Mouse (Mus musculus) neural tube, embryonic 13.5 days (tissue): ENCODE measurements around the gene Tmco3. TPM values are rescaled to one million over a fixed set of nuclear protein-coding genes. Genes with fewer than 3 reads are reported as not detected.
A peak's percentile ranks its signal among the peaks of the same experiment; 100 is the strongest.

Experiments used
- ATAC-seq: fragments of 200-750 bp; cut with Nextera tagmentation; 2 replicates; pipeline ENCODE4 v1.8.0; 2017; ENCODE audit warnings: low read depth, mild to moderate bottlenecking, moderate TSS enrichment, moderate library complexity
- H3K27ac ChIP-seq: fragments of 300-500 bp; sonication (generic); replicated peaks from 2 replicates; pipeline ENCODE4 v1.5.1; 2015; ENCODE audit warnings: moderate library complexity, mild to moderate bottlenecking, inconsistent platforms
- H3K27me3 ChIP-seq: fragments of 300-500 bp; sonication (generic); 2 replicates; pipeline ENCODE4 v1.6.1; 2015; ENCODE audit warnings: mild to moderate bottlenecking, inconsistent platforms
- H3K36me3 ChIP-seq: fragments of 300-500 bp; sonication (generic); 2 replicates; pipeline ENCODE4 v1.6.1; 2015; ENCODE audit warnings: mild to moderate bottlenecking, inconsistent platforms
- H3K4me1 ChIP-seq: fragments of 300-500 bp; sonication (generic); replicated peaks from 2 replicates; pipeline ENCODE4 v1.6.1; 2015; ENCODE audit warnings: inconsistent platforms
- H3K4me2 ChIP-seq: fragments of 300-500 bp; sonication (generic); 2 replicates; pipeline ENCODE4 v1.6.1; 2015; ENCODE audit warnings: inconsistent platforms, mild to moderate bottlenecking, moderate library complexity
- H3K4me3 ChIP-seq: fragments of 300-500 bp; sonication (generic); 2 replicates; pipeline ENCODE4 v1.5.1; 2015; ENCODE audit warnings: mild to moderate bottlenecking, inconsistent platforms
- H3K9ac ChIP-seq: fragments of 300-500 bp; sonication (generic); 2 replicates; pipeline ENCODE4 v1.6.1; 2015; ENCODE audit warnings: moderate library complexity, mild to moderate bottlenecking, inconsistent platforms
- H3K9me3 ChIP-seq: fragments of 300-500 bp; sonication (generic); 2 replicates; pipeline ENCODE4 v1.6.1; 2016; ENCODE audit warnings: inconsistent platforms
- WGBS: fragments of 180-500 bp; shearing (Covaris S2); methylation state at CpG from one replicate; pipeline ENCODE4 v1.1.7; 2015; 5-methylcytosine and 5-hydroxymethylcytosine counted together
- polyA plus RNA-seq: library from polyadenylated mRNA; unstranded; fragments of >200 nt; fragmentation: Nextera tagmentation; extraction: Ambion mirVana; gene quantifications from 2 replicates; pipeline ENCODE4 v1.2.1, GENCODE M21; 2015

Gene Tmco3
- polyA plus RNA-seq: 45.9 and 49.2 TPM in 2 replicates

DNA sequence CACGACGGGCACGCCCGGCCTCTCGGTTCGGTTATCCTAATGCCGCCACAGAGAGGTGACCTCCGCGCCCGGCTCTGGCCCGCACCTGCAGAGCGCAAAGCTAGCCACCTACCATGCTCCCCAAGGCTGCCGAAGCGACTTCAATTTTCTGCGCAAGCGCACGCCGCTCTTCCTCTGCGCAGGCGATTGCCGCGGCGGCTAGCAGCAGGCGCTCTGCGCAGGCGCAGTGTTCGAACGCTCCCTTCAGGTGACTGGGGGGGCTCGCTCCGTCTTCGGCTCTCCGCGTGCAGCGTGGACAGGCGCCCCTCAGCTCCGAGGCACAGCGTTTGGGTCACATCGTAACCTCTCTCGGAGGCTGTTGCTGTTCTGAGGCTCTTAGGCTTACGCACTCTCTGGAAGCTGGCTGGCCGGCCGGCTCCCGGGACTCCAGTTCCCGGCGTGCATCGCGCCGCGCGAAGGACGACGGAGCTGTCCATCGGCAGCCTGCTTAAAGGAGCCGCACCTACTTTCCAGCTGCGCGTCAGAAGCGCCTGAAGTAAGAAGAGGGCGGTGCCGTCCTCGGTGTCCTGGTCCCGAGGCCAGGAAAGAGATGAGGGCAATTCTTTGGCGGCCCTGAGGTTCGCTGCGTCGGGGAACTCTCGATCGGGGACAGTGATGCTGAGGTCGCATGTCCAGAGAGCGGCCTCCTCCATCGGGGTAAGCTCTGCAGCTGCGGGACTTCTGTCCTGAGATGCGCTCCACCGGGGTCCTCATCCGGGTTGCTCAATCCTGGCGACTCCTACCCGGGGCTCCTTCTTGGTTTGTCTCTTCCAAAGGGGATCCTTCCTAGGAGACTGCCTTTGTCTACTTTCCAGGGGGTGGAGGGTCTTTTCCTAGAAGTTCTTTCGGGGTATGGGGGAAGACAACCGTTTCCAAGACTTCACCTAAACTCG, at the start of gene Tmco3, which contains the start of gene Dcun1d2:
TSS of gene Tmco3 (plus strand) at position 499 of the 932 bp plus-strand sequence.
TSS of gene Dcun1d2 (minus strand) at position 440 of the 932 bp plus-strand sequence.
- no peaks in the 10 kb centered on the region for H3K9me3 ChIP-seq
- H3K9ac ChIP-seq: peak within 1 kb of the TSS; percentile 88
- ATAC-seq: peak; percentile 97
- WGBS: under 1% methylated on average over 79 of the region's 79 CpGs
- H3K36me3 ChIP-seq: peaks cover 22% of the 10 kb centered on the region
- peaks cover 35% of the 10 kb centered on the region for H3K4me1 ChIP-seq
- H3K27me3 ChIP-seq: no peaks in the 10 kb centered on the region
- H3K4me3 ChIP-seq: peak within 1 kb of the TSS; percentile 83
- H3K4me2 ChIP-seq: peak within 1 kb of the TSS; percentile 96
- peak within 1 kb of the TSS; percentile 85 for H3K27ac ChIP-seq

GRCm38 (mm10) chr8:13240055-13240454, 47.9 kb upstream of the Tmco3 start:
- WGBS: 89% methylated on average over 9 of the region's 9 CpGs
- H3K27ac ChIP-seq: no peak overlapping the region

DNA sequence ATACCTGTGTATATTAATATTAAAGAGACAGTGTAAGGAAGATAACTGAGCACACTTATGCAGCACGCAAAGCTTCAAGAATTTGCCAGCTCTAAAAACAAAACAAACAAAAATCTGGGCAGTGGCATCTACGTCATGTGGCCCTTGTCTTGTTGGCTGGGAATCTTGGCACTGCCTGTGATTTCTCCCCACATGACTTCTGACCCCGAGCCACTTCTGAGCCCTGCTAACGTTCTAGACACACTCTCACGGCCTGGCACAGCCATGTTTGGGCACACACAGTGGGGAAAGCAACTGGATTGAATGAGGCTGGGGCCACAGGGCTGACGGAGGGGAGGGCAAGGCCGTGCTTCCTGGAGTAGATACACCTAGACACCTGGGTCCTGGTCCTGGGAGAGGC, 47.3 kb upstream of the Tmco3 start:
- 82% methylated on average over 7 of the region's 7 CpGs for WGBS

More at GRCm38 (mm10) chr8:13240055-13240454, 47.9 kb upstream of the Tmco3 start:
- Histone ChIP-seq H3K4me1 (no peaks in the 10 kb centered on the region), H3K36me3 (no peaks in the 10 kb centered on the region), H3K27me3 (no peaks in the 10 kb centered on the region), H3K9ac (no peak overlapping the region), H3K9me3 (no peaks in the 10 kb centered on the region), H3K4me3 (no peak overlapping the region), H3K4me2 (no peak overlapping the region)
- no peak for ATAC-seq

GRCm38 (mm10) chr8:13242985-13243870, 44.8 kb upstream of the Tmco3 start:
- H3K36me3 ChIP-seq: no peaks in the 10 kb centered on the region
- H3K4me3 ChIP-seq: no peak overlapping the region
- H3K4me2 ChIP-seq: no peak overlapping the region
- no peaks in the 10 kb centered on the region for H3K9me3 ChIP-seq
- no peak overlapping the region for H3K27ac ChIP-seq
- H3K9ac ChIP-seq: no peak overlapping the region
- ATAC-seq: no peak
- WGBS: 84% methylated on average over 10 of the region's 10 CpGs
- H3K27me3 ChIP-seq: no peaks in the 10 kb centered on the region
- H3K4me1 ChIP-seq: no peaks in the 10 kb centered on the region

More for the DNA sequence above, 47.3 kb upstream of the Tmco3 start:
- Histone ChIP-seq H3K27ac (no peak overlapping the region), H3K4me2 (no peak overlapping the region), H3K9me3 (no peaks in the 10 kb centered on the region), H3K9ac (no peak overlapping the region), H3K36me3 (no peaks in the 10 kb centered on the region), H3K4me1 (no peaks in the 10 kb centered on the region), H3K4me3 (no peak overlapping the region), H3K27me3 (no peaks in the 10 kb centered on the region)
- no peak for ATAC-seq

DNA sequence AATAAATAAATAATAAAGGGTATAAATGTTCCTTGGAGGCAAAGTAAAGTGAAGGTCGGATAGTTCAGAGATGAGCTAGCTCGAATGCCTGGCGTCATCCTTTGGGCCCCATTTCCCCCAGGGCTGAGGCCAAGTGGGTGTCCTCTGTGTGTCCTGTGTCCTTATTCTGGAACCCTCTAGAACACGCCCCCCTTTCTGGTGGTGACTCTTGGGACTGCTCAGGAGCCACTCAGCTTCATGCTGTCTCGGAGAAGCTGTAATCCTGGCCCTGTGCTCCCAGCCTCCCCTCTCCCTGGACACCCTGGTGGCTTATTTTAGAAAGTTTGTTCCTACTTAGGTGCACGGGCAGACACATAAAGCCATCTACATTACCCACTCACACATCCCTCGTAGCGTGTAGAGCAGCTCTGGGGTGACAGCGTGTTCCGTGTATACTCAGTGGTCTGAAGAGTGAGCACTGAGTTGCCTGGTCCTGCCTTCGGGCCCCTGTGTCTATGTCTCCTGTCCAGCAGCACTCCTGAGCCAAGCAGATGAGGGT, 43.6 kb upstream of the Tmco3 start:
- WGBS: 89% methylated on average over 11 of the region's 11 CpGs
- no peaks in the 10 kb centered on the region for H3K4me1 ChIP-seq
- no peak overlapping the region for H3K9ac ChIP-seq
- H3K9me3 ChIP-seq: no peaks in the 10 kb centered on the region
- H3K36me3 ChIP-seq: no peaks in the 10 kb centered on the region
- H3K27me3 ChIP-seq: no peaks in the 10 kb centered on the region
- no peak overlapping the region for H3K4me2 ChIP-seq
- no peak for ATAC-seq
- H3K27ac ChIP-seq: no peak overlapping the region
- no peak overlapping the region for H3K4me3 ChIP-seq

DNA sequence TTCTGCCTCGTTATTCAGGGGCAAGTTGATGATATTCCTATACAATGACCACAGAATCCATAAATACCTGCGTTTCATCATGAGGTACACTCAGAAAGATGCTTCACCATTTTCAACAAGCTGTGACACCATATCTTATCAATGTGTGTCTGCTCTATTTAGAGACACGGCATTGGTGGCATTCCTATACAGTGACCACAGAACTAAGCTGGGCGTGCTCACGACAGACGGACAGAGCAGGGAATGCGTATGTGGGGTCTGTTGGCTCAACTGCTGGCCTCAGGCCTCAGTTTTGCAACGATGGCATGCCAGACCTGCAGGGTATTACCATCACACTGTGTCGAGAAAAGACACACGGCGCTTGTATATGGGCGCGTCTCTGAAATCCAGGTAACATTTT, 35.2 kb upstream of the Tmco3 start:
- H3K27me3 ChIP-seq: no peaks in the 10 kb centered on the region
- no peak for ATAC-seq
- no peak overlapping the region for H3K9ac ChIP-seq
- H3K27ac ChIP-seq: no peak overlapping the region
- no peaks in the 10 kb centered on the region for H3K4me1 ChIP-seq
- no peak overlapping the region for H3K4me3 ChIP-seq
- no peaks in the 10 kb centered on the region for H3K9me3 ChIP-seq
- no peak overlapping the region for H3K4me2 ChIP-seq
- WGBS: 91% methylated on average over 13 of the region's 13 CpGs
- H3K36me3 ChIP-seq: peaks cover 28% of the 10 kb centered on the region

DNA sequence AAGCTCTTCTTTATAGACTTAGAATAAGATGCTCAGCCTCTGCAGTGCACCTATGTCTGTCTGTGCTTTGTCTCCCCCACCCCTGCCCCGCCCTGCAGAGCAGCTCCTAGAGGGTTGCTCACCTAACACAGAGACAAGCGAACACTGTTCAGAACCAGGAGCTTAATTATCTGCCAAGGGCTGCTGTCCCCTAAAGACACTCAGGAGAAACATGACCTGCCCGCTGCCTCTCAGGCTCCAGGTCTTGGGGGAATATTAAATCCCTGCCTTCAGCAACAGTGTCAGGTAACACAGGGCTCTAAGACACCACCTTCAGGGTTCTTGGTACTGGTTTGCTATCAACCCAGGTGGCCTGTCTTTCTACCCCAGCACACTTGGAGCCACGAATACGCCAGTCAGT, 34.6 kb upstream of the Tmco3 start:
- peaks cover 34% of the 10 kb centered on the region for H3K36me3 ChIP-seq
- ATAC-seq: no peak; the same call in 1 of the 2 replicates
- H3K9ac ChIP-seq: no peak overlapping the region
- WGBS: 79% methylated on average over 5 of the region's 5 CpGs
- no peak overlapping the region for H3K27ac ChIP-seq
- no peak overlapping the region for H3K4me3 ChIP-seq
- no peaks in the 10 kb centered on the region for H3K27me3 ChIP-seq
- no peak overlapping the region for H3K4me2 ChIP-seq
- no peaks in the 10 kb centered on the region for H3K9me3 ChIP-seq
- H3K4me1 ChIP-seq: no peaks in the 10 kb centered on the region

- Histone ChIP-seq H3K9me3 (no peaks in the 10 kb centered on the region), H3K36me3 (peaks cover 40% of the 10 kb centered on the region), H3K4me1 (no peaks in the 10 kb centered on the region), H3K4me3 (no peak within 1 kb of the TSS), H3K27ac (no peak within 1 kb of the TSS), H3K4me2 (no peak within 1 kb of the TSS), H3K27me3 (no peaks in the 10 kb centered on the region), H3K9ac (no peak within 1 kb of the TSS)
- peak; percentile 65 for ATAC-seq
- WGBS: 39% methylated on average over 8 of the region's 8 CpGs
Measured at GRCm38 (mm10) chr8:13254019-13254418, 34.0 kb upstream of the Tmco3 start, which contains the start of gene Adprhl1. TSS of gene Adprhl1 (minus strand) at chr8:13254162.

GRCm38 (mm10) chr8:13263376-13263775, 24.6 kb upstream of the Tmco3 start:
- Histone ChIP-seq H3K9ac (no peak overlapping the region), H3K36me3 (peaks cover 53% of the 10 kb centered on the region), H3K4me2 (no peak overlapping the region), H3K4me3 (no peak overlapping the region), H3K27me3 (no peaks in the 10 kb centered on the region), H3K27ac (no peak overlapping the region), H3K9me3 (no peaks in the 10 kb centered on the region), H3K4me1 (no peaks in the 10 kb centered on the region)
- no peak for ATAC-seq
- 71% methylated on average over 3 of the region's 3 CpGs for WGBS

- no peaks in the 10 kb centered on the region for H3K27me3 ChIP-seq
- 83% methylated on average over 2 of the region's 2 CpGs for WGBS
- peaks cover 50% of the 10 kb centered on the region for H3K36me3 ChIP-seq
- no peaks in the 10 kb centered on the region for H3K4me1 ChIP-seq
- H3K9ac ChIP-seq: no peak overlapping the region
- H3K27ac ChIP-seq: no peak overlapping the region
- H3K9me3 ChIP-seq: no peaks in the 10 kb centered on the region
- no peak overlapping the region for H3K4me3 ChIP-seq
- ATAC-seq: no peak
- no peak overlapping the region for H3K4me2 ChIP-seq
Measured at GRCm38 (mm10) chr8:13267566-13267965, 20.4 kb upstream of the Tmco3 start.

DNA sequence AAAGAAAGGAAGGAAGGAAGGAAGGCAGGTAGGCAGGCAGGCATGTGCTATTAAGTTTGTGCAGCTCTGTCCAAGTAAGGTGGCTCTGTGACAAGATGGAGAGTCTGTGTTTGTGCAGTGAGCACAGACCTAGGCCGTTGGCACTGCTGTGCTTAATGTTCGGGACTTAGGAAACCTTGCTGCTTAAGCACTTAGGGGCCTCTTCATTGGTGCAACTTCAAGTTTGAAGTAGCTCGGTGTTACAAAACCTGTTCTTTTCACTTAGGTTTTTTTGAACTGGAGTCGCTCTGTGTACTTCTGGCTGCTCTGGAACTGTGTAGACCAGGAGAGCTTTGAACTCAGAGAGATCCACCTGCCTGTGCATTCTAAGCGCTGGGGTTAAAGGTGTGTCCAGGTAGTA, 15.2 kb upstream of the Tmco3 start:
- Histone ChIP-seq H3K9me3 (no peaks in the 10 kb centered on the region), H3K9ac (no peak overlapping the region), H3K4me3 (no peak overlapping the region), H3K4me2 (no peak overlapping the region), H3K27ac (no peak overlapping the region), H3K36me3 (peaks cover 66% of the 10 kb centered on the region), H3K27me3 (no peaks in the 10 kb centered on the region), H3K4me1 (no peaks in the 10 kb centered on the region)
- 87% methylated on average over 5 of the region's 5 CpGs for WGBS
- ATAC-seq: no peak
